Mouse (Mus musculus) testis, adult 10 weeks (tissue): Measurements from ENCODE around the gene Dnajc19. TPM values are rescaled to one million over a fixed set of nuclear protein-coding genes. Genes with fewer than 3 reads are reported as not detected.

ENCODE experiments used
- polyA plus RNA-seq: library from polyadenylated mRNA; stranded (reverse); fragments of 350-450 nt; fragmentation: Illumina TruSeq; extraction: RNeasy Lipid Tissue Mini Kit (QIAGEN cat#74804); gene quantifications from one replicate; pipeline ENCODE4 v1.2.3, GENCODE M21; 2014; ENCODE audit warnings: low read depth, low replicate concordance

The Dnajc19 gene
- 118 TPM for polyA plus RNA-seq

GRCm38 (mm10) chr3:34080900-34081662 lies at the start of gene Dnajc19:
Dnajc19 (minus strand) TSS chr3:34081321.

GRCm38 (mm10) chr3:34019540-34020381 lies 61.4 kb downstream of the Dnajc19 start, which contains the start of gene Fxr1:
Fxr1 (plus strand) TSS chr3:34019943.

Other genes with a start within 250 kb of the Dnajc19 start
- 563 TPM for gene Ccdc39, start 237.0 kb downstream of the Dnajc19 start, polyA plus RNA-seq
- gene Fxr1, start 61.4 kb downstream of the Dnajc19 start, polyA plus RNA-seq, result 1,641 TPM